Mouse (Mus musculus) CH12.LX (cell line): ENCODE measurements around the gene Prokr2.

Experiments used
- CTCF ChIP-seq, 2 experiments: IDR thresholded peaks in 1 of 2; conservative IDR thresholded peaks in 1 of 2; 2 replicates each; pipeline ENCODE4 v1.5.1; 2011 to 2012; ENCODE audit warnings: low read depth in 2 of 2, low read length in 2 of 2, improper control_type of control experiment in 1 of 2, inconsistent platforms in 1 of 2, mild to moderate bottlenecking in 1 of 2, moderate library complexity in 1 of 2
- EP300 ChIP-seq: IDR thresholded peaks from 2 replicates; pipeline ENCODE4 v1.6.1; 2011; ENCODE audit warnings: low read length, improper control_type of control experiment
- ETS1 ChIP-seq: conservative IDR thresholded peaks from 2 replicates; pipeline ENCODE4 v1.6.1; 2012; ENCODE audit warnings: low read depth, mild to moderate bottlenecking, inconsistent platforms, low read length, improper control_type of control experiment, moderate library complexity
- HCFC1 ChIP-seq: IDR thresholded peaks from 2 replicates; pipeline ENCODE4 v1.6.1; 2012; ENCODE audit warnings: low read depth, mild to moderate bottlenecking, inconsistent platforms, low read length, improper control_type of control experiment
- JUND ChIP-seq: conservative IDR thresholded peaks from 2 replicates; pipeline ENCODE4 v1.6.1; 2011; ENCODE audit warnings: low read depth, low read length, improper control_type of control experiment
- MEF2A ChIP-seq: IDR thresholded peaks from 2 replicates; pipeline ENCODE4 v1.6.1; 2014; ENCODE audit warnings: low read depth, mild to moderate bottlenecking, inconsistent platforms, low read length, improper control_type of control experiment, borderline replicate concordance
- MXI1 ChIP-seq: IDR thresholded peaks from 2 replicates; pipeline ENCODE4 v1.6.1; 2011; ENCODE audit warnings: mild to moderate bottlenecking, low read depth, low read length, improper control_type of control experiment
- POLR2A ChIP-seq: IDR thresholded peaks from 2 replicates; pipeline ENCODE4 v1.6.1; 2011; ENCODE audit warnings: low read depth, mild to moderate bottlenecking, improper control_type of control experiment, low read length
- POLR2AphosphoS2 ChIP-seq: IDR thresholded peaks from 2 replicates; pipeline ENCODE4 v1.6.1; 2011; ENCODE audit warnings: low read depth, low read length, improper control_type of control experiment
- USF2 ChIP-seq: conservative IDR thresholded peaks from 2 replicates; pipeline ENCODE4 v1.6.1; 2011; ENCODE audit warnings: low read depth, low read length, improper control_type of control experiment
- ZC3H11A ChIP-seq: IDR thresholded peaks from 2 replicates; pipeline ENCODE4 v1.6.1; 2012; ENCODE audit warnings: low read depth, mild to moderate bottlenecking, inconsistent platforms, low read length, improper control_type of control experiment

DNA sequence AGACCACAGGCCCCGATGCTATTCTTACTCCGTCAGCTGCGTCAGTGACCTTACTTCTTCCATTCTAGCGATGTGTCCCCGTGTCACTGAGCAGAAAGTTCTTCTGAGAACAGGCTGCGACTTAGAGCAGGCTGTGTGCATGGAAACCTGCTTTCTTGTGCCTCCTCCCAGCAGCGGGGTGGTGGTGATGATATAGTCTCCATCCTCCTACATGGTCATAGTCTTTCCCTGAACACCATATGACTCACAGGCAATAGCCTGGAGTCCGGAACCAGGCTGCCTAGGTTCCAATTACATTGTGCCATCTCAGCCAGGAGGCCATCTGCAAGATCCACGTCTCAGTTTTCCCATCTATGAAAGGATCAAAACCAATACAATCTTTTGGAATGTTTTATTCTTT is 37.6 kb upstream of the Prokr2 start:
- TF ChIP-seq POLR2A (no peak), HCFC1 (no peak), MXI1 (no peak), EP300 (no peak), CTCF (conservative IDR thresholded peaks at IDR 0.05 in 1 of 2, IDR thresholded peaks at IDR 0.05 in 1 of 2; ENCODE audit: low read depth in 2 of 2, low read length in 2 of 2) (no peak), JUND (no peak), ZC3H11A (no peak), ETS1 (no peak), POLR2AphosphoS2 (no peak), USF2 (no peak), MEF2A (no peak)
